Mouse (Mus musculus): ENCODE data around the gene Glb1. TPM values are rescaled to one million over a fixed set of nuclear protein-coding genes. Genes with fewer than 3 reads are reported as not detected.

The Glb1 gene
- total and polyA plus RNA-seq, 3 experiments = 7.0 to 15.7 TPM; not detected in 1

- DNase-seq (ENCODE audit: low read depth, low spot score) = no peak
- no peak overlapping the region for H3K27ac ChIP-seq (ENCODE audit: control insufficient read depth, low read depth, low read length)
- no peak for TF ChIP-seq POLR2AphosphoS2 (IDR thresholded peaks at IDR 0.05; ENCODE audit: low read length)
- TF ChIP-seq MAFK (IDR thresholded peaks at IDR 0.05; ENCODE audit: borderline replicate concordance, low read depth, low read length) = no peak
- TF ChIP-seq MAX (IDR thresholded peaks at IDR 0.05; ENCODE audit: low read length) = no peak
- no peak for TF ChIP-seq CHD2 (IDR thresholded peaks at IDR 0.05; ENCODE audit: low read length)
- TF ChIP-seq ZNF384 (IDR thresholded peaks at IDR 0.05; ENCODE audit: low read depth, low read length) = no peak
These were observed 80.1 kb downstream of the Glb1 start for GRCm38 (mm10) chr9:114480940-114481339.

GRCm38 (mm10) chr9:114484771-114485170, 83.9 kb downstream of the Glb1 start:
- no peaks in the 10 kb centered on the region for H3K36me3 ChIP-seq (ENCODE audit: control insufficient read depth in 1 of 2, insufficient read depth in 2 of 2, low read length in 2 of 2)
- H3K9ac ChIP-seq (ENCODE audit: control insufficient read depth, low read depth, low read length, poor library complexity, severe bottlenecking) = no peak overlapping the region
- no peaks in the 10 kb centered on the region for H3K9me3 ChIP-seq (replicated peaks; ENCODE audit: insufficient read depth, low read length)
- DNase-seq (ENCODE audit: low read depth, low spot score) = no peak
- H3K79me2 ChIP-seq (ENCODE audit: control insufficient read depth, insufficient read depth, low read length, poor library complexity) = no peaks in the 10 kb centered on the region
- no peak for TF ChIP-seq POLR2A (IDR thresholded peaks at IDR 0.05; ENCODE audit: control insufficient read depth in 1 of 2, insufficient read depth in 1 of 2, low read depth in 1 of 2, low read length in 2 of 2, poor library complexity in 1 of 2)
- no peak for TF ChIP-seq SIN3A (IDR thresholded peaks at IDR 0.05; ENCODE audit: low read length)
- TF ChIP-seq POLR2AphosphoS2 (IDR thresholded peaks at IDR 0.05; ENCODE audit: low read length) = no peak
- TF ChIP-seq SMC3 (IDR thresholded peaks at IDR 0.05; ENCODE audit: low read depth, low read length) = no peak
- no peak for TF ChIP-seq TCF12 (IDR thresholded peaks at IDR 0.05; ENCODE audit: low read depth, low read length)
- no peak for TF ChIP-seq MEF2A (IDR thresholded peaks at IDR 0.05; ENCODE audit: extremely low read depth, insufficient replicate concordance, low read depth, low read length, poor library complexity, severe bottlenecking)
- no peak for TF ChIP-seq UBTF (IDR thresholded peaks at IDR 0.05; ENCODE audit: borderline replicate concordance, insufficient read depth, low read depth, low read length)
- TF ChIP-seq EP300 (IDR thresholded peaks at IDR 0.05; ENCODE audit: low read depth in 1 of 2, low read length in 2 of 2) = no peak
- no peak for TF ChIP-seq NELFE (IDR thresholded peaks at IDR 0.05; ENCODE audit: low read depth, low read length)
- no peak for TF ChIP-seq MYB (IDR thresholded peaks at IDR 0.05; ENCODE audit: low read depth, low read length)
- no peak overlapping the region for H3K27ac ChIP-seq (ENCODE audit: control insufficient read depth, low read depth, low read length)
- no peaks in the 10 kb centered on the region; a peak in 1 of 4 replicates for H3K27me3 ChIP-seq (ENCODE audit: control insufficient read depth in 1 of 2, insufficient read depth in 2 of 2, low read length in 2 of 2)
- no peaks in the 10 kb centered on the region for H3K4me1 ChIP-seq (ENCODE audit: control insufficient read depth in 1 of 2, insufficient read depth in 2 of 2, low read length in 2 of 2)
- H3K4me3 ChIP-seq (ENCODE audit: control insufficient read depth in 1 of 2, insufficient read depth in 1 of 2, low read depth in 2 of 2, low read length in 2 of 2) = no peak overlapping the region

More at GRCm38 (mm10) chr9:114480940-114481339, 80.1 kb downstream of the Glb1 start:
- no peaks in the 10 kb centered on the region for H3K36me3 ChIP-seq (ENCODE audit: control insufficient read depth in 1 of 2, insufficient read depth in 2 of 2, low read length in 2 of 2)
- no peaks in the 10 kb centered on the region for H3K27me3 ChIP-seq (ENCODE audit: control insufficient read depth in 1 of 2, insufficient read depth in 2 of 2, low read length in 2 of 2)
- no peak overlapping the region for H3K4me3 ChIP-seq (ENCODE audit: control insufficient read depth in 1 of 2, insufficient read depth in 1 of 2, low read depth in 2 of 2, low read length in 2 of 2)
- H3K9me3 ChIP-seq (replicated peaks; ENCODE audit: insufficient read depth, low read length) = no peaks in the 10 kb centered on the region
- H3K79me2 ChIP-seq (ENCODE audit: control insufficient read depth, insufficient read depth, low read length, poor library complexity) = no peaks in the 10 kb centered on the region
- H3K4me1 ChIP-seq (ENCODE audit: control insufficient read depth in 1 of 2, insufficient read depth in 2 of 2, low read length in 2 of 2) = no peaks in the 10 kb centered on the region
- no peak overlapping the region for H3K9ac ChIP-seq (ENCODE audit: control insufficient read depth, low read depth, low read length, poor library complexity, severe bottlenecking)

GRCm38 (mm10) chr9:114486808-114487207, 85.9 kb downstream of the Glb1 start:
- Histone ChIP-seq H3K36me3 (ENCODE audit: control insufficient read depth in 1 of 2, insufficient read depth in 2 of 2, low read length in 2 of 2) (no peaks in the 10 kb centered on the region), H3K4me1 (ENCODE audit: control insufficient read depth in 1 of 2, insufficient read depth in 2 of 2, low read length in 2 of 2) (no peaks in the 10 kb centered on the region), H3K27ac (ENCODE audit: control insufficient read depth, low read depth, low read length) (no peak overlapping the region), H3K4me3 (ENCODE audit: control insufficient read depth in 1 of 2, insufficient read depth in 1 of 2, low read depth in 2 of 2, low read length in 2 of 2) (no peak overlapping the region), H3K9me3 (replicated peaks; ENCODE audit: insufficient read depth, low read length) (no peaks in the 10 kb centered on the region), H3K27me3 (ENCODE audit: control insufficient read depth in 1 of 2, insufficient read depth in 2 of 2, low read length in 2 of 2) (no peaks in the 10 kb centered on the region; a peak in 1 of 4 replicates), H3K9ac (ENCODE audit: control insufficient read depth, low read depth, low read length, poor library complexity, severe bottlenecking) (no peak overlapping the region), H3K79me2 (ENCODE audit: control insufficient read depth, insufficient read depth, low read length, poor library complexity) (no peaks in the 10 kb centered on the region)
- TF ChIP-seq POLR2AphosphoS2 (IDR thresholded peaks at IDR 0.05; ENCODE audit: low read length) (no peak), RAD21 (IDR thresholded peaks at IDR 0.05; ENCODE audit: low read depth, low read length) (no peak), ZMIZ1 (IDR thresholded peaks at IDR 0.05; ENCODE audit: low read depth, low read length) (no peak), EP300 (IDR thresholded peaks at IDR 0.05; ENCODE audit: low read depth in 1 of 2, low read length in 2 of 2) (no peak), USF2 (IDR thresholded peaks at IDR 0.05; ENCODE audit: borderline replicate concordance in 1 of 2, insufficient read depth in 1 of 2, low read depth in 1 of 2, low read length in 2 of 2) (no peak), MXI1 (IDR thresholded peaks at IDR 0.05; ENCODE audit: low read depth, low read length) (no peak), GATA1 (IDR thresholded peaks at IDR 0.05; ENCODE audit: low read depth, low read length) (no peak), MAX (IDR thresholded peaks at IDR 0.05; ENCODE audit: low read length) (no peak), MYB (IDR thresholded peaks at IDR 0.05; ENCODE audit: low read depth, low read length) (no peak)
- no peak for DNase-seq (ENCODE audit: low read depth, low spot score)

All from MEL (cell line).